Mouse (Mus musculus) neural tube, embryonic 13.5 days (tissue): ENCODE data around the gene Gm16181. TPM values are rescaled to one million over a fixed set of nuclear protein-coding genes. Genes with fewer than 3 reads are reported as not detected.

Experiments
- microRNA-seq: library from miRNA; unstranded; fragments of <30 nt; microRNA quantifications from one replicate; pipeline ENCODE4, GENCODE M21; 2016
- polyA plus RNA-seq: library from polyadenylated mRNA; unstranded; fragments of >200 nt; fragmentation: Nextera tagmentation; extraction: Ambion mirVana; gene quantifications from 2 replicates; pipeline ENCODE4 v1.2.1, GENCODE M21; 2015

Gene Gm16181
- polyA plus RNA-seq, 1 experiment from 2014 or later = 0.56 TPM

Small RNA genes lying within 50 kb of the gene (microRNA-seq; reads per million reads assigned to microRNA genes)
- gene Mir6973a (not detected), gene Mir6974 (not detected), gene Mir6975 (2.2 reads per million, percentile 8 among the genes with 10 or more reads in this experiment), gene Mir8094 (not detected)

Other genes starting within 250 kb of the Gm16181 start
- gene Hspa1a, start 248.7 kb upstream of the Gm16181 start, polyA plus RNA-seq = 6.0 and 6.3 TPM in 2 replicates
- 1.5 and 2.2 TPM in 2 replicates for gene Hspa1l, start 248.1 kb upstream of the Gm16181 start, polyA plus RNA-seq
- 99.4 and 99.8 TPM in 2 replicates for gene Lsm2, start 239.0 kb upstream of the Gm16181 start, polyA plus RNA-seq
- gene Vars, start 219.8 kb upstream of the Gm16181 start, polyA plus RNA-seq = 57.9 and 58.2 TPM in 2 replicates
- gene Vwa7, start 204.3 kb upstream of the Gm16181 start, polyA plus RNA-seq = 0.17 and 0.18 TPM in 2 replicates
- 2.5 and 2.6 TPM in 2 replicates for gene Sapcd1, start 192.8 kb upstream of the Gm16181 start, polyA plus RNA-seq
- 2.8 and 3.1 TPM in 2 replicates for gene Msh5, start 174.1 kb upstream of the Gm16181 start, polyA plus RNA-seq
- 132 and 145 TPM in 2 replicates for gene Clic1, start 170.9 kb upstream of the Gm16181 start, polyA plus RNA-seq
- gene Ddah2, start 161.8 kb upstream of the Gm16181 start, polyA plus RNA-seq = 417 and 431 TPM in 2 replicates
- 0.54 TPM in 1 of 2 replicates, not detected in the other for gene Ly6g6c, start 155.4 kb upstream of the Gm16181 start, polyA plus RNA-seq
- 0.28 and 0.38 TPM in 2 replicates for gene Mpig6b, start 154.7 kb upstream of the Gm16181 start, polyA plus RNA-seq
- gene Ly6g6e, start 143.9 kb upstream of the Gm16181 start, polyA plus RNA-seq = 0.46 and 0.55 TPM in 2 replicates
- 0.95 and 1.8 TPM in 2 replicates for gene Ly6g6d, start 142.8 kb upstream of the Gm16181 start, polyA plus RNA-seq
- 0.44 and 0.68 TPM in 2 replicates for gene Ly6g6f, start 135.2 kb upstream of the Gm16181 start, polyA plus RNA-seq
- 98.2 and 104 TPM in 2 replicates for gene Abhd16a, start 131.6 kb upstream of the Gm16181 start, polyA plus RNA-seq
- not detected in 2 replicates for gene Ly6g5c, start 112.6 kb upstream of the Gm16181 start, polyA plus RNA-seq
- 1.4 and 1.7 TPM in 2 replicates for gene Ly6g5b, start 105.4 kb upstream of the Gm16181 start, polyA plus RNA-seq
- 20.9 and 25.5 TPM in 2 replicates for gene Gpank1, start 99.4 kb upstream of the Gm16181 start, polyA plus RNA-seq
- gene Csnk2b, start 98.8 kb upstream of the Gm16181 start, polyA plus RNA-seq = 333 and 339 TPM in 2 replicates
- gene D17H6S53E, start 94.5 kb upstream of the Gm16181 start, polyA plus RNA-seq = 8.9 and 10.6 TPM in 2 replicates
- 0.61 and 0.77 TPM in 2 replicates for gene Apom, start 88.8 kb upstream of the Gm16181 start, polyA plus RNA-seq
- gene Bag6, start 85.7 kb upstream of the Gm16181 start, polyA plus RNA-seq = 67.1 and 75.0 TPM in 2 replicates
- 178 and 185 TPM in 2 replicates for gene Prrc2a, start 55.9 kb upstream of the Gm16181 start, polyA plus RNA-seq
- gene Aif1, start 44.8 kb upstream of the Gm16181 start, polyA plus RNA-seq = 11.4 and 12.7 TPM in 2 replicates
- gene Lst1, start 32.4 kb upstream of the Gm16181 start, polyA plus RNA-seq = 7.8 and 8.9 TPM in 2 replicates
- 0.22 and 0.58 TPM in 2 replicates for gene Ltb, start 26.4 kb upstream of the Gm16181 start, polyA plus RNA-seq
- 0.13 TPM in 1 of 2 replicates, not detected in the other for gene Tnf, start 18.8 kb upstream of the Gm16181 start, polyA plus RNA-seq
- 0.42 TPM in 1 of 2 replicates, not detected in the other for gene Lta, start 15.5 kb upstream of the Gm16181 start, polyA plus RNA-seq
- gene Atp6v1g2, start 12.8 kb downstream of the Gm16181 start, polyA plus RNA-seq = 58.9 and 66.1 TPM in 2 replicates
- 9.5 and 10.8 TPM in 2 replicates for gene Nfkbil1, start 15.0 kb downstream of the Gm16181 start, polyA plus RNA-seq
- 385 and 402 TPM in 2 replicates for gene Ddx39b, start 20.9 kb downstream of the Gm16181 start, polyA plus RNA-seq
- 70.5 and 79.1 TPM in 2 replicates for gene H2-D1, start 41.9 kb downstream of the Gm16181 start, polyA plus RNA-seq
- 0.22 TPM in 1 of 2 replicates, not detected in the other for gene H2-Q1, start 99.6 kb downstream of the Gm16181 start, polyA plus RNA-seq
- gene H2-Q2, start 121.4 kb downstream of the Gm16181 start, polyA plus RNA-seq = 0.50 and 0.60 TPM in 2 replicates
- gene H2-Q4, start 158.8 kb downstream of the Gm16181 start, polyA plus RNA-seq = 1.0 and 1.4 TPM in 2 replicates
- 0.37 and 0.42 TPM in 2 replicates for gene H2-Q6, start 204.0 kb downstream of the Gm16181 start, polyA plus RNA-seq
- gene H2-Q7, start 218.3 kb downstream of the Gm16181 start, polyA plus RNA-seq = 3.4 and 4.0 TPM in 2 replicates
- not detected in 2 replicates for gene H2-Q10, start 249.3 kb downstream of the Gm16181 start, polyA plus RNA-seq